Mouse (Mus musculus): ENCODE data around the gene Plcxd3. TPM values are rescaled to one million over a fixed set of nuclear protein-coding genes. Genes with fewer than 3 reads are reported as not detected.

Gene Plcxd3
- polyA plus RNA-seq (2012; ENCODE audit: insufficient read depth, low replicate concordance) = not detected in 2 replicates

DNA sequence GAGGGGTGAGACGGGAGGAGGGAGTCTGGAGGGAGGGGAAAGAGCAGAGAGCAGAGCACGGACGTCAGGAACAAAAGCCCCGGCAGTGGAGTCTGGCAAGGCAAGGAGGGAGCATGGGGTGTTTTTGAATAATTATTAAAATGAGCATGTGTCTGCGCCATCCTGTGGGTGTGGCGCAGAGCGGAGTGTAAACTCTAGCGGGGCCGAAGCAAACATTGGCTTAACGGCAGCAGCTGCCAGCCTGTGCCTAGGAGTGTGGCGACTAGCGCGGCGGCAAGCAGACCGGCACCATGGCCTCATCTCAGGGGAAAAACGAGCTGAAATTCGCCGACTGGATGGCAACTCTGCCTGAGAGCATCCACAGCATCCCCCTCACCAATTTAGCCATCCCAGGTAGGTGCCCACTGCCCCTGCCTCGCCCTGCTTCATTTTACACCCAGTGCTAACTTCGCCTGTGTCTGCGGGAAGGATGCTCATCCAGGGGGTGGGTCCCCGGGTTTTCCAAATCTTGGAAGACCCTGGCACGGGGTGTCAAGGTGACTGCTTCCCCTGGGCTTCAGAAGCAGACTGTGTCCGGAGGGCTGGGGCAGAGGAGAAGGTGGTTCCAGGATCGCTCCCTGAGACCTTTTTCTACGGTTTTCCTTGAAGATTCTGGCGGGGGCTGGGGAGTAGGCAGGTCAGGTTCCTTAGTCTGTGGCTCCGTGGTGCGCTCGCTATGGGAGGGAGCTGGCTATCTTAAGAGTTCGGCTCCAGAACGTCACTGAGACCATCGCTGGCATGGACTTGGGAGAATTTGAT lies at the start of gene Plcxd3:
TSS of gene Plcxd3 (plus strand) at position 69 of the 798 bp plus-strand sequence.
- TF ChIP-seq GATA1 (IDR thresholded peaks at IDR 0.05; ENCODE audit: borderline replicate concordance, low read length) = no peak
- TF ChIP-seq FLI1 (IDR thresholded peaks at IDR 0.05; ENCODE audit: low read length) = no peak
- no peaks in the 10 kb centered on the region for H3K36me3 ChIP-seq (replicated peaks; ENCODE audit: low read length)

GRCm38 (mm10) chr15:4331867-4332266 lies 43.4 kb upstream of the Plcxd3 start:
- no peak overlapping the region for H3K4me3 ChIP-seq (replicated peaks)
- no peaks in the 10 kb centered on the region for H3K9me3 ChIP-seq
- TF ChIP-seq GATA1 (IDR thresholded peaks at IDR 0.05; ENCODE audit: borderline replicate concordance, low read length) = no peak
- no peak for TF ChIP-seq FLI1 (IDR thresholded peaks at IDR 0.05; ENCODE audit: low read length)

More for the DNA sequence above, at the start of gene Plcxd3:
- Histone ChIP-seq H3K4me1 (no peaks in the 10 kb centered on the region), H3K27me3 (replicated peaks) (peaks cover 12% of the 10 kb centered on the region), H3K9me3 (peaks cover 11% of the 10 kb centered on the region; the same call in 1 of the 2 replicates), H3K4me3 (replicated peaks) (no peak within 1 kb of the TSS)

DNA sequence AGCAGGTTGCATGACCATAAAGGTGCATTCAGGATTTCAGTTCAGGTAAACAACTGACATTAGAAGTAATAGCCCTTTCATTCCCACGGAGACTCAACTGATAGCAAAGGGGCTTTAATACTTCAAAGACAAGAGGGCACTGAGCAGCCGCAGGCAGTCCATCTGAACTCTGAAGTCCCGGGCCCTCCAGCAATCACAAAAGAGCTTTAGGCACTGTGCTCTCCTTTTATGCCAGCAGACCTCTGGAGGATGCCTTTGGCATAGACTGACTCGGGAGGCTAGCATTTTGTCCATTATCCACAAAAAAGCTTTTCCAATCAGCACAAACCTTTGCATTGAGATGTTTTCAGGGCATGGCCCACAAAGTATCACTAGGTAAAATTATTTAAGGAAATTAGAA lies 33.7 kb upstream of the Plcxd3 start:
- Histone ChIP-seq H3K27me3 (replicated peaks) (no peaks in the 10 kb centered on the region), H3K9me3 (no peaks in the 10 kb centered on the region), H3K4me1 (no peaks in the 10 kb centered on the region), H3K4me3 (replicated peaks) (no peak overlapping the region), H3K36me3 (replicated peaks; ENCODE audit: low read length) (no peaks in the 10 kb centered on the region)
- TF ChIP-seq GATA1 (IDR thresholded peaks at IDR 0.05; ENCODE audit: borderline replicate concordance, low read length) (no peak), FLI1 (IDR thresholded peaks at IDR 0.05; ENCODE audit: low read length) (no peak)

More at GRCm38 (mm10) chr15:4331867-4332266, 43.4 kb upstream of the Plcxd3 start:
- no peaks in the 10 kb centered on the region for H3K27me3 ChIP-seq (replicated peaks)
- H3K4me1 ChIP-seq = no peaks in the 10 kb centered on the region
- no peaks in the 10 kb centered on the region for H3K36me3 ChIP-seq (replicated peaks; ENCODE audit: low read length)

DNA sequence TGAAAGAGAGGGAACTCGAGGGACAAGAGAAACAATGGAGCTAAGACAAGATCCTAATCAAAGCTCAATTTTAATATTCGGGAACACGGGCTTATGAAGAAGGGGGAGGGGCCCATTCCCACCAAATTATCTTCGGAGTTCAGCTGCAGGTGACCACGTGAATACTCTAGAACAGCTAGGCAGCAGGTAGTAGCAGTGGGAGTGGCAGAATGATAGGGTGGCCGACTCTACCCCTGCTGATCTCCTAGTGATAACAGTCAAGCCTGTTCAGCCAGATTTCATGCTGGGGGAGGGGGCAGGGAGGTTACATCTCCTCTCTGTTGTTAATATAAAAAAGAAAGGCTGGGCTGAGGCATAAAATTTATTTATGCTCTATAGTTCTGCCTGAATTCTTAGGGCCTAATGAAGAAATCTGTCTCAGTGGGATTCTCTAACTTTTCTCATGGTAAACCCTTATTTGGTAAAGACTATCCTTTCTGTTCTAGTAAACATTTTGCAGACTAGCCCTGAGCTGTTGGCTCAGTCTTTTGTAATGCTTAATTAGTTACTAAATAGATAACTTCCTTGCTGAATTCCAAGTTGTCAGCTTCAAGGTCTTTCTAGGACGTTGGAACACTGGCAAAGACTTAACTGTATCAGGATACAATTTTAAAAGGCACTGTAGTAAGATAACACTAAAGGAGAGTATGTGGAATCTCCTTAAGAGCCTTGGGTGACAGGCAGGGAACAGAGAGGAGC lies 26.3 kb upstream of the Plcxd3 start:
- Histone ChIP-seq H3K27me3 (replicated peaks) (no peaks in the 10 kb centered on the region), H3K4me3 (replicated peaks) (no peak overlapping the region), H3K9me3 (peaks cover 7% of the 10 kb centered on the region; the same call in 1 of the 2 replicates), H3K4me1 (no peaks in the 10 kb centered on the region), H3K36me3 (replicated peaks; ENCODE audit: low read length) (no peaks in the 10 kb centered on the region)
- TF ChIP-seq FLI1 (IDR thresholded peaks at IDR 0.05; ENCODE audit: low read length) = no peak
- TF ChIP-seq GATA1 (IDR thresholded peaks at IDR 0.05; ENCODE audit: borderline replicate concordance, low read length) = no peak

- Histone ChIP-seq H3K4me3 (replicated peaks) (no peak overlapping the region), H3K27me3 (replicated peaks) (no peaks in the 10 kb centered on the region), H3K4me1 (no peaks in the 10 kb centered on the region), H3K36me3 (replicated peaks; ENCODE audit: low read length) (no peaks in the 10 kb centered on the region), H3K9me3 (peaks cover 12% of the 10 kb centered on the region)
- TF ChIP-seq GATA1 (IDR thresholded peaks at IDR 0.05; ENCODE audit: borderline replicate concordance, low read length) (no peak), FLI1 (IDR thresholded peaks at IDR 0.05; ENCODE audit: low read length) (no peak)
Observed at GRCm38 (mm10) chr15:4356397-4356796, 18.9 kb upstream of the Plcxd3 start.

DNA sequence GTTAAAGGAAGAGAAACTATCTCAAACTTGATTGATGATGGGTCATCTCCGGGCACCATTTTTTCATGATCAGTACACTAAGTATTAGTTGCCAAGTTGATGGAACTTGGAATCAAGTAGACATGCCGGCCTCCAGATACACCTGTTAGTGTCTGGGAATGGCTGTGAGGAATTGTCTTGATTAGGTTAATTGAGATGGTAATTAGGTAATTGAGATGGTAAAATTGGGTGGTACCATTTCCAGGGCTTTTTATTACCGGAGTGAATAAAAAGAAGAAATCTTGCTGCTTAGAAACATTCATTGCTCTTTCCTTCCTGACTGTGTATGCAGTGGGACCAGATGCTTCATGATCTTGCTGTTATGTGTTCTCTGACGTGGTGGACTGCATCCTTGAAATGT lies 17.6 kb upstream of the Plcxd3 start:
- peaks cover 5% of the 10 kb centered on the region for H3K9me3 ChIP-seq
- TF ChIP-seq GATA1 (IDR thresholded peaks at IDR 0.05; ENCODE audit: borderline replicate concordance, low read length) (no peak), FLI1 (IDR thresholded peaks at IDR 0.05; ENCODE audit: low read length) (no peak)
- H3K4me3 ChIP-seq (replicated peaks) = no peak overlapping the region
- no peaks in the 10 kb centered on the region for H3K36me3 ChIP-seq (replicated peaks; ENCODE audit: low read length)
- H3K4me1 ChIP-seq = no peaks in the 10 kb centered on the region
- no peaks in the 10 kb centered on the region for H3K27me3 ChIP-seq (replicated peaks)

GRCm38 (mm10) chr15:4367801-4368200 lies 7.5 kb upstream of the Plcxd3 start:
- Histone ChIP-seq H3K4me3 (replicated peaks) (no peak overlapping the region), H3K27me3 (replicated peaks) (no peaks in the 10 kb centered on the region), H3K9me3 (no peaks in the 10 kb centered on the region), H3K4me1 (no peaks in the 10 kb centered on the region), H3K36me3 (replicated peaks; ENCODE audit: low read length) (no peaks in the 10 kb centered on the region)
- no peak for TF ChIP-seq FLI1 (IDR thresholded peaks at IDR 0.05; ENCODE audit: low read length)
- TF ChIP-seq GATA1 (IDR thresholded peaks at IDR 0.05; ENCODE audit: borderline replicate concordance, low read length) = no peak

DNA sequence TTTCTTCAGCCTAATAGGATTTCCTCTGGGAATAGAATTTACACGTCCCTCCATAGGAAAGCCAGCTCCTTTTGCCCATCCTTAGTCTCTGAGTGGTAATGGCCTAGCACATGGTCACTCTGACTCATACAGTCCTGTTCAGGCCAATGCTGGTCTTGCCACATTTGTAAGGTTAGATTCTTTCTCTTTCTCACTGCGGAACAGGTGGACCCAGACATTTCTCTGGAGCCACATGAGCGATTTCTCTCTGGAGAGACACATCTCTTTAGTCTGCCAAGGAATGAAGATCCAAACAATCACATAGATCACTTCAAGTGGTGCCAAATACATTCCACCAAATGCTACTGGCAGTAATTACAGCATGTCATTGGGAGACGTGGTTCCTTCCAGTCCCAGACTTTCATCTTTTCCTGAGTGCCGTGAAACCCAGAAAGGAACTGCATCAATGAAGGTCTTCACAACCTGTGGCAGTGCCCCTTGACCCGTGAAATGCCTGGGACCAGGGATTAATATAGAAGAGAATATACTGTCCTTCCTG lies 769 bp upstream of the Plcxd3 start:
- TF ChIP-seq FLI1 (IDR thresholded peaks at IDR 0.05; ENCODE audit: low read length) = no peak
- no peak for TF ChIP-seq GATA1 (IDR thresholded peaks at IDR 0.05; ENCODE audit: borderline replicate concordance, low read length)
- H3K27me3 ChIP-seq (replicated peaks) = peaks cover 12% of the 10 kb centered on the region
- no peaks in the 10 kb centered on the region for H3K4me1 ChIP-seq
- peaks cover 11% of the 10 kb centered on the region; the same call in 1 of the 2 replicates for H3K9me3 ChIP-seq
- H3K36me3 ChIP-seq (replicated peaks; ENCODE audit: low read length) = no peaks in the 10 kb centered on the region
- no peak overlapping the region for H3K4me3 ChIP-seq (replicated peaks)

DNA sequence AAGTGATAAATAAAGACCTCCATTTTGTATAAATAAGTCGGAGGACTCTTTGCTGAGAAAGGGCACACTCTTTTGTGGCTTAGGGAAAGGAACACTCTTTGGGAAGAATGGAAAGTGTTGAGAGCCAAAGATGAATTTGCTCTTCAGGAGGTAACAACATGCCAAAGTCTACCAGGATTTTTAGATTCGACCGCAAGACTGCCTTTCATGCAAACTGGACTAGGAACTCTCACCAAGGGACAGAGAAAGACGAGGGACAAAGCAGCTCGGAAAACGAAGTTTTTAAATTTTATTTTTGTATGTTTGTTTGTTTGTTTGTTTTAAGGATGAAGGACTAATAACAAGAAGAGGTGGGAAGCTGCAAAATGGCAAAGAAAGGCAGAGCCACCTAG lies 264 bp upstream of the Plcxd3 start:
- TF ChIP-seq FLI1 (IDR thresholded peaks at IDR 0.05; ENCODE audit: low read length) (no peak), GATA1 (IDR thresholded peaks at IDR 0.05; ENCODE audit: borderline replicate concordance, low read length) (no peak)
- H3K9me3 ChIP-seq = peaks cover 11% of the 10 kb centered on the region; the same call in 1 of the 2 replicates
- no peaks in the 10 kb centered on the region for H3K36me3 ChIP-seq (replicated peaks; ENCODE audit: low read length)
- no peaks in the 10 kb centered on the region for H3K4me1 ChIP-seq
- peaks cover 12% of the 10 kb centered on the region for H3K27me3 ChIP-seq (replicated peaks)
- H3K4me3 ChIP-seq (replicated peaks) = no peak overlapping the region

All from megakaryocyte, embryonic 14.5 days (primary cell).